Mouse (Mus musculus): Measurements from ENCODE around the gene Stoml3. TPM values are rescaled to one million over a fixed set of nuclear protein-coding genes. Genes with fewer than 3 reads are reported as not detected.

Gene Stoml3
- total RNA-seq, 4 experiments from 2014 or later: 0.41 to 0.99 (median 0.53) TPM

Other genes with a start within 250 kb of the Stoml3 start
- gene Nhlrc3, start 25.3 kb upstream of the Stoml3 start, total RNA-seq (2022): 10 to 100 TPM in 3 of 4 experiments, 1 to 10 TPM in 1; 9.6 to 12.8 (median 12.1) TPM
- gene Proser1, start 25.0 kb upstream of the Stoml3 start, total RNA-seq (2022): 10 to 100 TPM; 18.0 to 20.6 (median 19.4) TPM
- 1 to 10 TPM; 1.9 to 2.3 (median 2.1) TPM for gene Frem2, start 168.7 kb downstream of the Stoml3 start, total RNA-seq (2022)

Data from left cerebral cortex, adult 8-10 months (tissue).